Mouse (Mus musculus) R1 (cell line): ENCODE results near the gene Gm4353.

Experiments
- DNase-seq: peaks from one replicate; pipeline ENCODE4 v3.0.0-alpha.2; 2018; ENCODE audit warnings: low read depth, low spot score

Gm4353 gene

DNA sequence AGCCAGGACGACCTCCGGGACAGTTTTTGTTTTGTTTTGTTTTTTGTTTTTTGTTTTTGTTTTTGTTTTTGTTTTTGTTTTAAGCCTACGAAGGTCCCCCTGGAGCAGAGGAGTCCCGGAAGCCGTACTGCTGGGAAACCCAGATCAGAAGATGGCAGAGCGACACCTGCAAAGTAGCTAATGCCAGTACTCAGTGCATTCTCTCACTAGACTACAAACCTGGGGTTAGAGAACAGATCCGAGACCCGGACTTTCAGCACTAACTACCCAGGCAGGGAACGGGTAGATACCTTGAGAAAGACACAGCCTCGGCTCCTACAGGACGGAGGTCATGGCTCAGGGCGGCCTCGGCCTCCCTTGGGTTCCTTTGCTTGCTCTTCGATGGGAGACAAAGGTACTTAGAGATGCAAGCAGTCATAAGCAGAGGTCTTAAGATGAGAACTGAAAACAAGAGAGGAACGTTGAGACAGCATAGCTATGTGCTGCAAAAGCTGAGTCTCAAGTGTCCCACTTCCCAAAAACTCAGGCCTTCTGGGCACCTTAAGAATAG is 43.9 kb downstream of the Gm4353 start:
- peak; percentile 23 for DNase-seq

DNA sequence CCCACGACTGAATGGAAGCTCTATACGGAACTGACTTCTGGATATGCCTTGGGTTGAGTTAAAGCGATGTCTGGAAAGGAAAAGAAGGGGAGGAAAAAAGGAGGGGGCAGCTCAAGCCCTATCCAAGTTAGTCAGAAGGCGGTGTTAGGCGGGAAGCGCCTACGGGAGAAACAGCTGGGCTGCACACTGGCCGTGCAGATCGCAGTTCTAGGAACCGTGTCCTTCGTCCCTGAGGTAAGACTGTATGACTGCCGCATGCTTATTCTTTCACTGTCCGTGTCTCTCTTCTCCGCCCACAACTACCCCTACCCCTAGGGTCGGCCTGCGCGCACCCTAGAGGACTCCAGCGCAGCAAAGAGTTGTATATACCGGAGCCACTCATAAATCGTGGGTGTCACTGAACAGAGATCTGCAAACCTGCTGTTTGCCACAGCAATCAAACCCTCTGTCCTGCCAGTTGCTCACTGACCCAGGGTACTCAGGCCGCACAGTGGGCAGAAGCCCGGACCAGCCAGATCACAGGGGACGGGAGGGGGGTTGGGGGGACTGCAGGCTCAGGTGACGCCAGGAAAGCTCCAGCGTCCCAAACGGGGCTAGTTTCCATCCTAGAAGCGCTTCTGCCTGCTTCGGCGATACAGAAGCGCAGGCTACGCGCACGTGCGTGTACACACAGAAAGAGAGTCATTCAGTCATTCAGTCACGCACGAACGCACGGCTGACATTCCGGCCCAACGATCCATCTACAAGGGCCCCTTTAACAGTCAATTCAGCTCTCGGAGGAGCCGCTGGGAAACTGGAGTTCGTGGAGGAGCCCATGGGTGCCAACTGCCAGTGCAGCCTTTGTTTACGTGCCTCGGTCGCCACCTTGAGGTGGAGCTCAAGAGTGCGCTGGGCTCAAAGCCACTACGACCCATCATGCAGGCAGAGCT is 44.6 kb downstream of the Gm4353 start:
- DNase-seq = peak; percentile 78

DNA sequence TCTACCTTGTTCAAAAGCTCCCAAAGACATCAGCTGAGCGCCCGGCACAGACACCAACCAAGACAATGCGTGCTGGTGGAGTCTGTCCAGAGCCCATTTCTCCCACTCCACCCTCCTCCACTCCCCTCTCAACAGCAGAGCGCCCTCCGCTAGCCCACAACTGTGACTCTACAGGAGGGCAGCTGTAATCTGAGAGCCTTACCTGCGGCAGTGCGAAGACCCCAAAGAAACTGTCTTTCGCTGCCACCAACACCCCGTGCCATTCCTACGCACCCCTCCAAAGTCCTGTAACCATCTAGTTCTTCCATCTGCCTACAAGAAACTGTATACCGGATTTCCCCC is 45.3 kb downstream of the Gm4353 start, which contains the start of gene 1110004F10Rik:
Gene 1110004F10Rik, plus strand, starts transcription at position 202 of the 342 bp plus-strand sequence.
- DNase-seq = peak; percentile 16

DNA sequence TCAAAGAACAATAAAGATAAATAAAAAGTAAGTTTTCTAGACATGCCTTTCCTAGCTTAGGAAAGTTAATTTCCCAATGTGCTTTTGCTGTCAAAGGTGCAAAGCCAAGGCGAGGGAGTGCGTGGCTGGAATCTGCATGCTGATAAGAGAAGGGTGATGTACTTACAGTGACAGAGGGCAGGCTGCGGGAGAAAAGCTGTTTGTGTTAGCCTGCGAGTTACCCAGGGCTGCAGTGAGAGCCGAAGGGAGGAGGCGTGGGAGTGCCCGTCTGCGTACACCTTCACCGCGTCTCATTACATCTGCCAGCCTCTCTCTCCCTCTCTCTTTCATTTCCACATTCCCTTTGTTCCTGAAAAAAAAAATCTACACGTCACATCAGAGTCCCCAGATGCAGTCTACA is 45.9 kb downstream of the Gm4353 start, which contains the start of gene Sox6:
Gene Sox6, minus strand, starts transcription at position 286 of the 400 bp plus-strand sequence.
- peak; percentile 15 for DNase-seq

DNA sequence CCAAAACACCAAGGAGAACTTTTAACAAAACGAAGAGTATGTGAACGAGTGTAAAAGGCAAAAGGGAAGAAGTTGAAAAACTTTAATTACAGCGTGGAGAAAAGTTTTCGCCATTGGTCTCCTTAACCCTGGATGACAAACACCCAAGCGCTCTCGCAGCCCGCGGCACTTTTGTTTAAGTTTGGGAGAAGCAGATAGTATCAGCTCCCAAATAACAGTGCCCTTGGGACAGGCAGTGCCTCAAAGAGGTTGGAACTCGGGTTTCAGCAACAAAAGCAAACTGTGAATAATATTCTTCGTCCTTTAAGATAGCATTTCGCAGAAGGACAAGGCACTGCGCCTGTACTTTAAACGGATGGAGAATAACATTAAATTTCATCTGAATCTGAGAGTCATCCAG is 46.4 kb downstream of the Gm4353 start:
- peak; percentile 6 for DNase-seq

DNA sequence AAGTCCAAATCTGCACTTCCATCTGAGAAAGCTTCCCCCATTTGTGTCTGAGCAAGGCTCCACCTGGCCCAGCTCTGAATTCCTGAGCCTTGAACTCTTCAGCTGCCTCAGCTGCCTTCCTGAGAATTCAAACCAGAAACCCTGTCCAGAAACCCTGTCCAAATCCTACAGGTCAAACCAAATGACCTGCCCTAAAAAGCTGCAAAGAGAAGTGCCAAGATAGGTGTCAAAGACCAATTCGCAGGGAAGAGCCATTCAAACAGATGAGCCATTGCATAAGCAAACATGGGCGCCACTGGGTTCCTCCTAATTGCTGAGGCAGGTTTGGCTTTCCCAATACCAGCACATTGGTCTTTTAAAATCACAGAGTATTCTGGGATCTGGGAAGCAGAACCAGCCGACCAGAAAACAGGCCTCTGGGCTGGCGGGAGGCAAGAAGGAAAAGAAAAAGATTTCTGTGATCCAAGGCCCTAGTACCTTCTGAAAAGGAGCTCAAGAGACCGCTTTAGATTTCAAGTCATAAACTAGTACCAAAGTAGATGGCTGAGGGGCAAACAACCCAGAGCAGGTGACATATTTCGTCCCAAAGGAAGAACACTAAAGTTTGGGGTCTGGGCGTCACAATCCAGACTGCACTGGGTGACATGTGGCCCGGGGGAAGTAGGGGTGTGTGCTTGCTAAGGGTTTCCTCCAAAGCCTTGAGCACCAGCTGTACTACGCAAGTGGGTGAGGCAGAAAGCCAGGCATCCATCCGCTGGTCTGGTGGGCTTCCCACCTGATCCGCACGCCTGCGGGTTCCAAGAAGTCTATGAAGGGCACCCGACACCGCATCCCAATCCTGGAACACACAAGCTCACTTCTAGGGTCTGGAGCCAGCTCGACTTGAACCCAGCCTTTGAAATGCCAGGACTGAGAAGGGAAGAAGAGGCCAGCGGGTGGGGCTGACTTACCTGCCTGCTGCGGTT is 47.6 kb downstream of the Gm4353 start:
- DNase-seq = peak; percentile 28

DNA sequence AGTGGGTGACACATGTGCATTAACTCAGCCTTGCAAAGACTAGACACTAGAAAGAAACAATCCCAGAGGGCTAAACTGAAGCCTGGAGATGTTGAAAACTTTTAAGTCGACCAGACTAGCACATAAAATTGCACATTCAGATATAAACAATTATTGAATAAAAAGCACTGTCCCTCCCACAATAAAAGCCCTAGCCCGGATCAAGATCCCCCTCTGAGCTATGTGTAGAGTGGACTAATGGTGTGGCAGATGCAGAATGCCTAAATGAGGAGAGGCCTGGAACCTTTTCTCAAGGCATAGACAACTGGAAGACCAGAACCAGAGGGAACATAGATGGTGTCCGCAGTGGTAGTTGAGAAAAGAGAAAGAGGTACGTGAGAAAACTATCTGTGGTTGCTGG is 48.9 kb downstream of the Gm4353 start:
- DNase-seq = no peak

DNA sequence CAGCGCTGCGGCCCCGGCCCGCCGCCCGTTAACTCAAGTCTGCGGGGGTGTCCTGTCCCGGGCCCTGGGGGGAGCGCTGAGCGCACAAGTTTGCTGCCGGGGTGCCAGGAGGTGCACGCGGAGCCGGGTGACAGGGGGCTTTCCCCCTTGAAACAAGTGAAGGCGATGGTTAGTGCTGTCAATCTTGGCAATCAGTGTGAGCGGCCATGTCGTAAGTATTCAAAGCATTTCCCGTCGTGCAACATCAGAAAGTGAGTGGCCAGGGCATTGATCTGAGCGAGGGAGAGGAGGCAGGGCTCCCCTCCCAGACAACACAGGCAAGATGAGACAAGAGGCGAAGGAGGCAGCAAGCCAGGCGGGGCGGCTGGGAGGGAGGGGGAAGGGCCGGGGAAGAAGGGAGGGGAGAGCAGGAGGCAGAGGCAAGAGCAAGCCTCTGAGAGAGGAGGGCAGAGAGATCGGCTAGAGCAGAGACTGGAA is 50.1 kb downstream of the Gm4353 start:
- DNase-seq = peak; percentile 78

DNA sequence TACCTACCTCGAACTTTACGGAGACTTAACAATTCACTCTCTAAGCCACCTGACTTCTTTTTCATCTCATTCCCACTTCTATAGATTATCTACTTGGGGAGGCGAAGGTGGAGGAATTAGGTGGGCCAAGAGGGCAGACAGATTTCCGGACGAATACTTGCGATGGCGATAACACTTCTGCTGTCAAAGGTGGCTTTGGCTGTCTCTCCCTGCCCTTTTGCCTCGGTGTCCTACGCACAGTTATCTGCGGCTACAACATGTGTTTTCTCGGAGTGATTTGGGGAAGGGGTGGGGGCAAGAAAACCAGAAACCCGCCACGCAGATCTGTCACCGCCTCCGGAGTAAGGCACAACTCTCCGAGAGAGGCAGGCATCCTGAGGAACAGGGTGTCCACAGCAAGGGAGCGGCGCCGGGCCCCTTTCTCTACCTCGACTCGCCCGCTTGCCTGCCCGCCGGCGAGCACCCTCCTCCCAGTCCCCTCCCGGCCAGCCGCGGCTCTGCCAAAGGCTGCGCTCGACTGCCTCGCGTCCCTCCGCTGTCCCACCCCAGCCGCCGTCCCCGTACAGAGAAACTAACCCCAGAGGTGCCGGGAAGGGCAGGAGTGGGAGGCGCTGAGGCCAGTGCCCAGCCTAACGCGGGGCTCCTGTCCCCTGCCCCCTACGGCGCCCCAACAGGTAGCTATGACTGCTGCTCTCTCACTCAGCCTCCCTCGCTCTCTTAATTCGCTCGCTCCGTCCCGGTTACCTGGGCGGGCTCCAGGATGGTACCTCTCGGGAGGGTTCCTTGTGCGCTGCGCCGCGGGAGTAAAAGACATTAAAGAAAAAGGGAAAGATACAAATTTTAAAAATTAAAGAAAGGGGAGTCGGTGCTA is 50.8 kb downstream of the Gm4353 start:
- DNase-seq = peak; percentile 51
